Mouse (Mus musculus) gastrocnemius, postnatal 10 days (tissue): Measurements from ENCODE around the gene Gabbr1. TPM values are rescaled to one million over a fixed set of nuclear protein-coding genes. Genes with fewer than 3 reads are reported as not detected.
A peak's percentile ranks its signal among the peaks of the same experiment; 100 is the strongest.

Source experiments
- DNase-seq: peaks from one replicate; pipeline ENCODE4 v3.0.0; 2021; ENCODE audit warnings: mixed read lengths
- total RNA-seq, 2 experiments: library from RNA; stranded (reverse); gene quantifications; 2 replicates each; pipeline ENCODE4 v1.2.3; 2021

The Gabbr1 gene
- total RNA-seq, 2 experiments from 2014 or later = 12.8 to 20.1 TPM

- no peak for DNase-seq
These were observed 30.0 kb downstream of the Gabbr1 start for GRCm38 (mm10) chr17:37075766-37076165.

- no peak for DNase-seq
These were observed 32.4 kb downstream of the Gabbr1 start for GRCm38 (mm10) chr17:37078193-37078592.

GRCm38 (mm10) chr17:37078990-37079389 is 33.2 kb downstream of the Gabbr1 start:
- no peak for DNase-seq

GRCm38 (mm10) chr17:37080119-37080518 is 34.4 kb downstream of the Gabbr1 start:
- peak; percentile 27 for DNase-seq

- DNase-seq = no peak
These were observed 35.9 kb downstream of the Gabbr1 start for GRCm38 (mm10) chr17:37081659-37082058.

GRCm38 (mm10) chr17:37083327-37083726 is 37.6 kb downstream of the Gabbr1 start:
- peak; percentile 60 for DNase-seq

- DNase-seq = no peak
These were observed 38.9 kb downstream of the Gabbr1 start for GRCm38 (mm10) chr17:37084632-37085031.

- DNase-seq = no peak
These were observed 39.8 kb downstream of the Gabbr1 start for GRCm38 (mm10) chr17:37085545-37085944.

GRCm38 (mm10) chr17:37088399-37088798 is 42.6 kb downstream of the Gabbr1 start, which contains the start of gene Olfr90:
TSS of gene Olfr90 (minus strand) at chr17:37088499.
- no peak for DNase-seq

- no peak for DNase-seq
These were observed 46.4 kb downstream of the Gabbr1 start for GRCm38 (mm10) chr17:37092198-37092597.

- DNase-seq = no peak
These were observed 47.5 kb downstream of the Gabbr1 start for GRCm38 (mm10) chr17:37093289-37093688.

- DNase-seq = no peak
These were observed 52.4 kb downstream of the Gabbr1 start, which contains the start of gene Olfr91 for GRCm38 (mm10) chr17:37098178-37098577. TSS of gene Olfr91 (minus strand) at chr17:37098278.

- no peak for DNase-seq
These were observed 74.2 kb downstream of the Gabbr1 start, which contains the start of gene Olfr92 for GRCm38 (mm10) chr17:37119988-37120387. TSS of gene Olfr92 (minus strand) at chr17:37120088.

Other genes starting within 250 kb of the Gabbr1 start
- not detected for gene H2-M10.6, start 233.8 kb upstream of the Gabbr1 start, total RNA-seq
- gene Trim26, start 208.8 kb upstream of the Gabbr1 start, total RNA-seq = 10 to 100 TPM; 15.0 to 19.2 TPM
- gene Trim15, start 178.8 kb upstream of the Gabbr1 start, total RNA-seq = not detected
- gene Trim10, start 176.4 kb upstream of the Gabbr1 start, total RNA-seq = 1 to 10 TPM in 1 of 2 experiments, not detected in 1; 1.7 TPM
- not detected for gene Trim40, start 155.8 kb upstream of the Gabbr1 start, total RNA-seq
- gene Trim31, start 147.8 kb upstream of the Gabbr1 start, total RNA-seq = not detected
- under 1 TPM in 1 of 2 experiments, not detected in 1; 0.47 TPM for gene Rnf39, start 103.0 kb upstream of the Gabbr1 start, total RNA-seq
- gene Ppp1r11, start 94.2 kb upstream of the Gabbr1 start, total RNA-seq = 10 to 100 TPM; 62.6 to 63.5 TPM
- gene Znrd1, start 87.4 kb upstream of the Gabbr1 start, total RNA-seq = 10 to 100 TPM; 19.6 to 23.2 TPM
- 1 to 10 TPM; 7.5 to 9.4 TPM for gene Znrd1as, start 87.4 kb upstream of the Gabbr1 start, total RNA-seq
- not detected for gene 2410137M14Rik, start 64.7 kb upstream of the Gabbr1 start, total RNA-seq
- under 1 TPM in 1 of 2 experiments, not detected in 1; 0.18 TPM for gene H2-M5, start 56.4 kb upstream of the Gabbr1 start, total RNA-seq
- gene Zfp57, start 44.8 kb upstream of the Gabbr1 start, total RNA-seq = 1 to 10 TPM; 1.9 to 4.5 TPM
- gene Mog, start 22.6 kb upstream of the Gabbr1 start, total RNA-seq = not detected
- gene Olfr90, start 42.5 kb downstream of the Gabbr1 start, total RNA-seq = not detected
- not detected for gene Olfr91, start 52.3 kb downstream of the Gabbr1 start, total RNA-seq
- gene Olfr92, start 74.1 kb downstream of the Gabbr1 start, total RNA-seq = not detected
- gene Olfr93, start 115.5 kb downstream of the Gabbr1 start, total RNA-seq = not detected
- gene Ubd, start 147.9 kb downstream of the Gabbr1 start, total RNA-seq = not detected
- not detected for gene Olfr94, start 155.0 kb downstream of the Gabbr1 start, total RNA-seq
- gene Olfr95, start 167.2 kb downstream of the Gabbr1 start, total RNA-seq = not detected
- gene Olfr96, start 174.2 kb downstream of the Gabbr1 start, total RNA-seq = not detected
- gene Olfr97, start 191.4 kb downstream of the Gabbr1 start, total RNA-seq = not detected
- gene Olfr98, start 217.8 kb downstream of the Gabbr1 start, total RNA-seq = not detected
- gene H2-M3, start 224.3 kb downstream of the Gabbr1 start, total RNA-seq = 1 to 10 TPM; 1.7 to 2.2 TPM
- not detected for gene Olfr99, start 237.5 kb downstream of the Gabbr1 start, total RNA-seq